Mouse (Mus musculus) cerebellum, adult 11 months (tissue): ENCODE data around the gene Chn2.

Experiments used
- DNase-seq: peaks from one replicate; pipeline ENCODE4 v3.0.0; 2022

Chn2 gene

GRCm38 (mm10) chr6:54119885-54120666, 80.7 kb downstream of the Chn2 start:
- peak; percentile 97 for DNase-seq

GRCm38 (mm10) chr6:54120889-54121288, 81.5 kb downstream of the Chn2 start:
- DNase-seq: no peak

- DNase-seq: no peak
Measured at GRCm38 (mm10) chr6:54124519-54124918, 85.2 kb downstream of the Chn2 start.

- DNase-seq: no peak
Measured at GRCm38 (mm10) chr6:54125536-54125935, 86.2 kb downstream of the Chn2 start.

GRCm38 (mm10) chr6:54126225-54126992, 87.1 kb downstream of the Chn2 start:
- peak; percentile 73 for DNase-seq

GRCm38 (mm10) chr6:54126993-54127697, 87.8 kb downstream of the Chn2 start:
- DNase-seq: no peak

GRCm38 (mm10) chr6:54128702-54129101, 89.3 kb downstream of the Chn2 start:
- no peak for DNase-seq

- DNase-seq: no peak
Measured at GRCm38 (mm10) chr6:54129570-54129969, 90.2 kb downstream of the Chn2 start.

- DNase-seq: no peak
Measured at GRCm38 (mm10) chr6:54130881-54131280, 91.5 kb downstream of the Chn2 start.

GRCm38 (mm10) chr6:54132576-54132975, 93.2 kb downstream of the Chn2 start:
- DNase-seq: no peak

- DNase-seq: peak; percentile 64
Measured at GRCm38 (mm10) chr6:54133231-54133630, 93.9 kb downstream of the Chn2 start.

- no peak for DNase-seq
Measured at GRCm38 (mm10) chr6:54138157-54138556, 98.8 kb downstream of the Chn2 start.

- DNase-seq: no peak
Measured at GRCm38 (mm10) chr6:54140488-54140887, 101.1 kb downstream of the Chn2 start.

GRCm38 (mm10) chr6:54141165-54141564, 101.8 kb downstream of the Chn2 start:
- no peak for DNase-seq

- no peak for DNase-seq
Measured at GRCm38 (mm10) chr6:54142848-54143651, 103.7 kb downstream of the Chn2 start.

GRCm38 (mm10) chr6:54143652-54143960, 104.3 kb downstream of the Chn2 start:
- DNase-seq: no peak

- no peak for DNase-seq
Measured at GRCm38 (mm10) chr6:54148844-54149526, 109.6 kb downstream of the Chn2 start.

- DNase-seq: no peak
Measured at GRCm38 (mm10) chr6:54150821-54151220, 111.5 kb downstream of the Chn2 start.

GRCm38 (mm10) chr6:54151443-54152241, 112.3 kb downstream of the Chn2 start:
- no peak for DNase-seq

- no peak for DNase-seq
Measured at GRCm38 (mm10) chr6:54157097-54157496, 117.7 kb downstream of the Chn2 start.

GRCm38 (mm10) chr6:54158317-54158716, 119.0 kb downstream of the Chn2 start:
- DNase-seq: no peak
